Comparison of ENCODE assay signal across 13 mouse cellular contexts in the genomic region with DNA sequence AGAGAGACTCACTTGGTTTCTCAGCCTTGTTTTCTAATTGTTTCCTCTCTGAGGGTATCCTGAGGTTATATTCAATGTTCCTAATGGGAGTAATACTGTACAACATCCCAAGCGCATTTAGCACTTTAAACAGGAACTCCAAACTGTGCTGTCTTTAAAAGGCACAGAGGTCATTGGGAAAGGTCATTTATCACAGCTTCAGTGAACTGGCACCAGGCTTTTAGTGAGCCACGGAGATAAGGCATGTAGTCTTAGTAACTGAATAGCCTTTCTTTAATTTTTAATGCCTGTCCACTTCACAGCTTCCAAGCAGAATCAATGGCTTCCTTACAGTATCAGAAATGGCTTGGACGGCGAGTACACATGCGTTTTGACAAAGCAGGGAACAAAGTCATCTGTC.
"Had no signal": no experiment of that assay in that cellular context is flagged by ENCODE, and none has a peak within 500 bp of the region (broad histone marks: within the 10 kb centered on the region; RNA-seq: fewer than 3 reads in every experiment).

No protein-coding gene starts in this region.

- H3K4me2 ChIP-seq: intestine, embryonic 15.5 days; limb, embryonic 15.5 days; liver, embryonic 13.5 days; lung, embryonic 15.5 days; midbrain, embryonic 11.5 days; midbrain, embryonic 15.5 days had no signal

- H3K4me1 ChIP-seq: intestine, embryonic 15.5 days; midbrain, embryonic 15.5 days had no signal

- H3K9me3 ChIP-seq: intestine, embryonic 15.5 days; limb, embryonic 15.5 days; liver, embryonic 13.5 days; lung, embryonic 15.5 days; midbrain, embryonic 15.5 days had no signal

- H3K9ac ChIP-seq: intestine, embryonic 15.5 days; limb, embryonic 15.5 days; liver, embryonic 13.5 days; liver, postnatal 0 days; lung, embryonic 15.5 days; midbrain, embryonic 15.5 days had no signal

- ATAC-seq: intestine, embryonic 15.5 days; liver, postnatal 0 days; midbrain, embryonic 15.5 days had no signal

- H3K36me3 ChIP-seq: intestine, embryonic 15.5 days; limb, embryonic 15.5 days; liver, embryonic 13.5 days; lung, embryonic 15.5 days; midbrain, embryonic 15.5 days had no signal

- H3K27me3 ChIP-seq: intestine, embryonic 15.5 days; limb, embryonic 15.5 days; liver, embryonic 13.5 days; lung, embryonic 15.5 days; midbrain, embryonic 15.5 days had no signal

- H3K4me3 ChIP-seq: intestine, embryonic 15.5 days; limb, embryonic 15.5 days; liver, embryonic 13.5 days; lung, embryonic 15.5 days; midbrain, embryonic 15.5 days had no signal

- H3K27ac ChIP-seq: intestine, embryonic 15.5 days; limb, embryonic 15.5 days; liver, embryonic 13.5 days; lung, embryonic 15.5 days; midbrain, embryonic 15.5 days had no signal

- DNase-seq: kidney, adult 8-10 months; kidney, postnatal 25 days; liver, embryonic 13.5 days; liver, postnatal 0 days; lung, postnatal 14 days; right cerebral cortex, adult 18-20 months; thymus, adult 18-20 months; thymus, postnatal 14 days had no signal
